Mouse (Mus musculus) liver, adult 2 months (tissue): Measurements from ENCODE around the gene Eif3b. TPM values are rescaled to one million over a fixed set of nuclear protein-coding genes. Genes with fewer than 3 reads are reported as not detected.
"Not testable (repeated sequence)": the region's sequence is repeated elsewhere in the genome, so short reads cannot be mapped to it uniquely, and the experiment has no call there.

Experiments
- DNase-seq: peaks from one replicate; pipeline ENCODE4 v3.0.0-alpha.2; 2011; ENCODE audit warnings: low read depth, low spot score; ENCODE audit errors: extremely low read depth
- H3K27ac ChIP-seq: fragments of 200-500 bp; replicated peaks from 2 replicates; pipeline ENCODE4 v1.5.1; 2012; ENCODE audit warnings: low read depth, mild to moderate bottlenecking, control low read depth, inconsistent platforms, low read length; ENCODE audit not compliant: insufficient read depth
- H3K27me3 ChIP-seq: fragments of 200-500 bp; 2 replicates; pipeline ENCODE4 v1.6.1; 2012; ENCODE audit warnings: mild to moderate bottlenecking, moderate library complexity, low read length, inconsistent platforms; ENCODE audit not compliant: control insufficient read depth, insufficient read depth
- H3K36me3 ChIP-seq: fragments of 200-500 bp; 2 replicates; pipeline ENCODE4 v1.6.1; 2012; ENCODE audit warnings: low read length, inconsistent platforms; ENCODE audit not compliant: control insufficient read depth, insufficient read depth
- H3K4me1 ChIP-seq: fragments of 200-500 bp; 2 replicates; pipeline ENCODE4 v1.6.1; 2011; ENCODE audit warnings: low read length; ENCODE audit not compliant: control insufficient read depth, insufficient read depth
- H3K4me3 ChIP-seq: fragments of 200-500 bp; 2 replicates; pipeline ENCODE4 v1.5.1; 2011; ENCODE audit warnings: low read depth, mild to moderate bottlenecking, control low read depth, low read length, moderate library complexity; ENCODE audit not compliant: insufficient read depth
- H3K79me2 ChIP-seq: fragments of 200-500 bp; 2 replicates; pipeline ENCODE4 v1.6.1; 2012; ENCODE audit warnings: inconsistent platforms, mild to moderate bottlenecking, low read length, moderate library complexity; ENCODE audit not compliant: control insufficient read depth, insufficient read depth
- H3K9ac ChIP-seq: fragments of 200-500 bp; 2 replicates; pipeline ENCODE4 v1.6.1; 2012; ENCODE audit warnings: low read depth, mild to moderate bottlenecking, control low read depth, inconsistent platforms, low read length
- CTCF ChIP-seq: fragments of 200-500 bp; IDR thresholded peaks from 2 replicates; pipeline ENCODE4 v1.5.1; 2011; ENCODE audit warnings: low read depth, low read length, control low read depth
- POLR2A ChIP-seq: fragments of 200-500 bp; IDR thresholded peaks from 2 replicates; pipeline ENCODE4 v1.6.1; 2011; ENCODE audit warnings: low read length, control low read depth; ENCODE audit not compliant: insufficient read depth; ENCODE audit errors: extremely low read depth
- whole genome bisulfite sequencing: fragments of 180-500 bp; shearing (Covaris S2); methylation state at CpG from one replicate; pipeline ENCODE4 v1.1.7; 2018; 5-methylcytosine and 5-hydroxymethylcytosine counted together
- polyA plus RNA-seq: library from polyadenylated mRNA; depleted of rRNA; stranded (reverse); fragments of >200 nt; gene quantifications from 2 replicates; pipeline ENCODE4 v1.2.3, GENCODE M21; 2012
- total RNA-seq: library from RNA; depleted of rRNA; stranded (reverse); fragments of >200 nt; gene quantifications from 2 replicates; pipeline ENCODE4 v1.2.3, GENCODE M21; 2014

Eif3b gene
- total and polyA plus RNA-seq, 2 experiments: 37.9 to 64.8 TPM

- H3K4me1 ChIP-seq: peaks cover 7% of the 10 kb centered on the region; the same call in 1 of the 2 replicates
- peak; percentile 11 for DNase-seq
- WGBS: under 1% methylated on average over 62 of the region's 62 CpGs
- H3K27ac ChIP-seq: peak overlapping the region; percentile 63
- TF ChIP-seq POLR2A: no peak
- no peak for TF ChIP-seq CTCF
- peak overlapping the region; percentile 94 for H3K4me3 ChIP-seq
- H3K36me3 ChIP-seq: no peaks in the 10 kb centered on the region
- peak overlapping the region; percentile 97 for H3K9ac ChIP-seq
- peaks cover 40% of the 10 kb centered on the region for H3K79me2 ChIP-seq
- H3K27me3 ChIP-seq: no peaks in the 10 kb centered on the region
These were observed 433 bp downstream of the Eif3b start for GRCm38 (mm10) chr5:140419442-140420080.

GRCm38 (mm10) chr5:140420616-140421015 lies 1.5 kb downstream of the Eif3b start:
- no peak overlapping the region for H3K9ac ChIP-seq
- no peak overlapping the region for H3K27ac ChIP-seq
- no peak overlapping the region for H3K4me3 ChIP-seq
- no peaks in the 10 kb centered on the region for H3K36me3 ChIP-seq
- no peak for TF ChIP-seq POLR2A
- no peak for TF ChIP-seq CTCF
- H3K79me2 ChIP-seq: peaks cover 40% of the 10 kb centered on the region
- 68% methylated on average over 4 of the region's 4 CpGs for WGBS
- DNase-seq: no peak
- no peaks in the 10 kb centered on the region for H3K27me3 ChIP-seq
- H3K4me1 ChIP-seq: peaks cover 7% of the 10 kb centered on the region; the same call in 1 of the 2 replicates

GRCm38 (mm10) chr5:140425016-140425783 lies 6.1 kb downstream of the Eif3b start:
- Histone ChIP-seq H3K27me3 (no peaks in the 10 kb centered on the region), H3K4me1 (peaks cover 7% of the 10 kb centered on the region; the same call in 1 of the 2 replicates), H3K4me3 (no peak overlapping the region), H3K9ac (no peak overlapping the region), H3K79me2 (peaks cover 30% of the 10 kb centered on the region; the same call in 1 of the 2 replicates), H3K27ac (no peak overlapping the region), H3K36me3 (peaks cover 28% of the 10 kb centered on the region)
- TF ChIP-seq POLR2A (no peak), CTCF (no peak)
- DNase-seq: no peak
- 96% methylated on average over 17 of the region's 17 CpGs for WGBS

- H3K4me3 ChIP-seq, H3K4me1 ChIP-seq, H3K79me2 ChIP-seq, H3K9ac ChIP-seq, H3K27ac ChIP-seq, H3K27me3 ChIP-seq: not testable (repeated sequence)
- peaks cover 51% of the 10 kb centered on the region for H3K36me3 ChIP-seq
- WGBS: 43% methylated on average over 1 of the region's 6 CpGs
- peak; percentile 55 for TF ChIP-seq CTCF
- DNase-seq: peak; percentile 30
These were observed 20.0 kb downstream of the Eif3b start for GRCm38 (mm10) chr5:140439117-140439516.

GRCm38 (mm10) chr5:140441406-140441805 lies 22.3 kb downstream of the Eif3b start:
- H3K27ac ChIP-seq: no peak overlapping the region
- no peak overlapping the region for H3K4me3 ChIP-seq
- no peak for TF ChIP-seq POLR2A
- no peak for TF ChIP-seq CTCF
- H3K9ac ChIP-seq: no peak overlapping the region
- no peaks in the 10 kb centered on the region for H3K27me3 ChIP-seq
- H3K79me2 ChIP-seq: no peaks in the 10 kb centered on the region
- peaks cover 34% of the 10 kb centered on the region for H3K36me3 ChIP-seq
- no peaks in the 10 kb centered on the region for H3K4me1 ChIP-seq
- DNase-seq: no peak
- WGBS: 94% methylated on average over 3 of the region's 3 CpGs

GRCm38 (mm10) chr5:140444012-140444411 lies 24.9 kb downstream of the Eif3b start:
- no peak for DNase-seq
- Histone ChIP-seq H3K36me3 (peaks cover 19% of the 10 kb centered on the region), H3K79me2 (no peaks in the 10 kb centered on the region), H3K27ac (no peak overlapping the region), H3K4me1 (no peaks in the 10 kb centered on the region), H3K27me3 (no peaks in the 10 kb centered on the region), H3K9ac (no peak overlapping the region), H3K4me3 (no peak overlapping the region)
- WGBS: 87% methylated on average over 4 of the region's 4 CpGs
- TF ChIP-seq CTCF (no peak), POLR2A (no peak)
